Mouse (Mus musculus): ENCODE data around the gene Tmem43. TPM values are rescaled to one million over a fixed set of nuclear protein-coding genes. Genes with fewer than 3 reads are reported as not detected.

Tmem43 gene
- polyA plus RNA-seq, 1 experiment: 71.1 TPM

- no peak for DNase-seq
- Histone ChIP-seq H3K4me1 (replicated peaks; ENCODE audit: control insufficient read depth, insufficient read depth, low read length) (no peaks in the 10 kb centered on the region), H3K4me3 (ENCODE audit: control insufficient read depth, insufficient read depth, low read length) (no peak overlapping the region), H3K36me3 (ENCODE audit: control insufficient read depth, insufficient read depth, low read length) (no peaks in the 10 kb centered on the region), H3K27ac (ENCODE audit: control insufficient read depth, insufficient read depth, low read length) (no peak overlapping the region), H3K27me3 (ENCODE audit: control insufficient read depth, insufficient read depth, low read length) (no peaks in the 10 kb centered on the region)
- 93% methylated on average over 3 of the region's 3 CpGs for WGBS
- no peak for TF ChIP-seq POLR2A (IDR thresholded peaks at IDR 0.05; ENCODE audit: control insufficient read depth, extremely low read depth, insufficient read depth, low read length, poor library complexity)
Observed at GRCm38 (mm10) chr6:91535231-91535630, 61.7 kb downstream of the Tmem43 start.

GRCm38 (mm10) chr6:91536047-91536765 is 62.7 kb downstream of the Tmem43 start:
- Histone ChIP-seq H3K4me1 (replicated peaks; ENCODE audit: control insufficient read depth, insufficient read depth, low read length) (no peaks in the 10 kb centered on the region), H3K4me3 (ENCODE audit: control insufficient read depth, insufficient read depth, low read length) (no peak overlapping the region), H3K36me3 (ENCODE audit: control insufficient read depth, insufficient read depth, low read length) (no peaks in the 10 kb centered on the region), H3K27ac (ENCODE audit: control insufficient read depth, insufficient read depth, low read length) (no peak overlapping the region), H3K27me3 (ENCODE audit: control insufficient read depth, insufficient read depth, low read length) (no peaks in the 10 kb centered on the region)
- no peak for TF ChIP-seq POLR2A (IDR thresholded peaks at IDR 0.05; ENCODE audit: control insufficient read depth, extremely low read depth, insufficient read depth, low read length, poor library complexity)
- TF ChIP-seq CTCF (IDR thresholded peaks at IDR 0.05; ENCODE audit: borderline replicate concordance, control insufficient read depth, extremely low read depth, insufficient read depth, low read length, poor library complexity): no peak
- WGBS: 88% methylated on average over 11 of the region's 11 CpGs
- DNase-seq: no peak

Other genes with a start within 250 kb of the Tmem43 start
- 0.04 and 0.13 TPM in 2 replicates for gene Wnt7a, start 62.3 kb upstream of the Tmem43 start, polyA plus RNA-seq (2012; rRNA removed)
- gene Chchd4, start 157 bp upstream of the Tmem43 start, polyA plus RNA-seq (2012; rRNA removed): 4.7 and 5.1 TPM in 2 replicates
- 18.0 and 18.7 TPM in 2 replicates for gene Xpc, start 42.2 kb downstream of the Tmem43 start, polyA plus RNA-seq (2012; rRNA removed)
- 38.0 and 46.1 TPM in 2 replicates for gene Lsm3, start 42.2 kb downstream of the Tmem43 start, polyA plus RNA-seq (2012; rRNA removed)
- gene Slc6a6, start 210.3 kb downstream of the Tmem43 start, polyA plus RNA-seq (2012; rRNA removed): 141 and 179 TPM in 2 replicates

Data from thymus, adult 2 months (tissue).